Mouse (Mus musculus): ENCODE measurements around the gene Lrfn4. TPM values are rescaled to one million over a fixed set of nuclear protein-coding genes. Genes with fewer than 3 reads are reported as not detected.

Lrfn4 gene
- 1.5 and 1.7 TPM in 2 replicates for polyA plus RNA-seq (2015; fragmentation: Nextera tagmentation; extraction: Ambion mirVana)

GRCm38 (mm10) chr19:4615151-4616093 is at the start of gene Lrfn4:
Lrfn4 (minus strand) TSS chr19:4615667.

GRCm38 (mm10) chr19:4625179-4625828 is 9.8 kb upstream of the Lrfn4 start, which contains the start of gene Rce1:
Rce1 (minus strand) TSS chr19:4625641.

Small RNA genes lying within 50 kb of the gene (microRNA-seq; reads per million reads assigned to microRNA genes)
- gene Mir6986, result not detected

Other genes with a start within 250 kb of the Lrfn4 start
- 18.6 and 21.3 TPM in 2 replicates for gene Kdm2a, start 217.4 kb downstream of the Lrfn4 start, polyA plus RNA-seq (2015; fragmentation: Nextera tagmentation; extraction: Ambion mirVana)
- gene Rhod, start 176.2 kb downstream of the Lrfn4 start, polyA plus RNA-seq (2015; fragmentation: Nextera tagmentation; extraction: Ambion mirVana), result 25.0 and 28.7 TPM in 2 replicates
- 0.64 and 0.74 TPM in 2 replicates for gene Syt12, start 138.2 kb downstream of the Lrfn4 start, polyA plus RNA-seq (2015; fragmentation: Nextera tagmentation; extraction: Ambion mirVana)
- gene 2010003K11Rik, start 117.1 kb downstream of the Lrfn4 start, polyA plus RNA-seq (2015; fragmentation: Nextera tagmentation; extraction: Ambion mirVana), result not detected in 2 replicates
- gene Pcx, start 105.2 kb downstream of the Lrfn4 start, polyA plus RNA-seq (2015; fragmentation: Nextera tagmentation; extraction: Ambion mirVana), result 5.5 and 6.2 TPM in 2 replicates
- 35.6 and 38.2 TPM in 2 replicates for gene Rce1, start 10.0 kb upstream of the Lrfn4 start, polyA plus RNA-seq (2015; fragmentation: Nextera tagmentation; extraction: Ambion mirVana)
- gene Gm960, start 83.0 kb upstream of the Lrfn4 start, polyA plus RNA-seq (2015; fragmentation: Nextera tagmentation; extraction: Ambion mirVana), result 1.2 and 1.6 TPM in 2 replicates
- gene Sptbn2, start 95.5 kb upstream of the Lrfn4 start, polyA plus RNA-seq (2015; fragmentation: Nextera tagmentation; extraction: Ambion mirVana), result 0.84 and 0.91 TPM in 2 replicates
- gene Rbm4b, start 140.8 kb upstream of the Lrfn4 start, polyA plus RNA-seq (2015; fragmentation: Nextera tagmentation; extraction: Ambion mirVana), result 19.3 and 20.2 TPM in 2 replicates
- gene Rbm4, start 178.2 kb upstream of the Lrfn4 start, polyA plus RNA-seq (2015; fragmentation: Nextera tagmentation; extraction: Ambion mirVana), result 17.1 and 20.8 TPM in 2 replicates
- 14.5 and 15.7 TPM in 2 replicates for gene Gm21992, start 195.9 kb upstream of the Lrfn4 start, polyA plus RNA-seq (2015; fragmentation: Nextera tagmentation; extraction: Ambion mirVana)
- gene Rbm14, start 196.0 kb upstream of the Lrfn4 start, polyA plus RNA-seq (2015; fragmentation: Nextera tagmentation; extraction: Ambion mirVana), result 24.3 and 30.8 TPM in 2 replicates
- gene Ccs, start 223.7 kb upstream of the Lrfn4 start, polyA plus RNA-seq (2015; fragmentation: Nextera tagmentation; extraction: Ambion mirVana), result 45.7 and 45.9 TPM in 2 replicates
- 0.04 TPM in 1 of 2 replicates, not detected in the other for gene Ccdc87, start 223.7 kb upstream of the Lrfn4 start, polyA plus RNA-seq (2015; fragmentation: Nextera tagmentation; extraction: Ambion mirVana)
- gene Ctsf, start 239.5 kb upstream of the Lrfn4 start, polyA plus RNA-seq (2015; fragmentation: Nextera tagmentation; extraction: Ambion mirVana), result 46.6 and 51.4 TPM in 2 replicates

All from urinary bladder, postnatal 0 days (tissue).